Mouse (Mus musculus) E14TG2a.4 (cell line): ENCODE measurements around the gene Cnksr1.

ENCODE experiments used
- CTCF ChIP-seq: conservative IDR thresholded peaks from 2 replicates; pipeline ENCODE4 v1.5.1; 2014; ENCODE audit warnings: low read length
- NANOG ChIP-seq: IDR thresholded peaks from 2 replicates; pipeline ENCODE4 v1.6.1; 2014; ENCODE audit warnings: borderline replicate concordance, low read length, mixed read lengths

GRCm38 (mm10) chr4:134249651-134250050, 11.5 kb upstream of the Cnksr1 start:
- TF ChIP-seq CTCF (no peak; the same call in 1 of the 2 replicates), NANOG (no peak)
